Mouse (Mus musculus): ENCODE measurements at regions not wholly inside any gene's neighbourhood (a gene's known extent, or its start where the extent isn't known, plus 50 kb on each side); places are given as distances from the start of the nearest gene placed in this dataset.

DNA sequence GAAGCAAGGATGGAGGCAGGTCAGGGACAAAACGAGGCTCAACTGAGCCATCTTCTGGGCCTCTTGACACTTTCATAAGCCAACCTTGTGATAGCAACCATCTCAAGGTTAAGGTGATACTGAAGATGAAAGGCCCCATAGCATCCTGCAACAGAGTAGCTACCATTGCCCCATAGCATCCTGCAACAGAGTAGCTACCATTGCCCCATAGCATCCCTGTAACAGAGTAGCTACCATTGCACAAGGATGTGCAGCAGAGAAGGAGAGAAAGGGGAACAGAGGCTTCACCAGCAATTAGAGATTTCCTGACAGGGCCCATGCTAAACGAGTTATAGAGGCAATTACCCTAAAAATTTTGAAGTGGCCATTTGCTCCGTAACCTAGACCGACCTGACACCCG lies 163.2 kb downstream of the Lmo4 start:
- no peak for TF ChIP-seq CTCF (IDR thresholded peaks at IDR 0.05; ENCODE audit: low read depth)
- TF ChIP-seq EP300 (IDR thresholded peaks at IDR 0.05; ENCODE audit: low read depth) = no peak

All from heart, postnatal 0 days (tissue).